Mouse (Mus musculus): ENCODE measurements around the gene Renbp. TPM values are rescaled to one million over a fixed set of nuclear protein-coding genes. Genes with fewer than 3 reads are reported as not detected.

Renbp gene
- polyA plus RNA-seq, 1 experiment = 5.6 TPM

Other genes starting within 250 kb of the Renbp start
- gene Bcap31, start 214.7 kb downstream of the Renbp start, polyA plus RNA-seq (2012; rRNA removed) = 96.4 and 97.6 TPM in 2 replicates
- 39.7 and 75.9 TPM in 2 replicates for gene Abcd1, start 214.3 kb downstream of the Renbp start, polyA plus RNA-seq (2012; rRNA removed)
- 0.41 and 0.47 TPM in 2 replicates for gene Plxnb3, start 173.8 kb downstream of the Renbp start, polyA plus RNA-seq (2012; rRNA removed)
- gene Srpk3, start 156.4 kb downstream of the Renbp start, polyA plus RNA-seq (2012; rRNA removed) = 7.4 and 10.5 TPM in 2 replicates
- gene Idh3g, start 144.0 kb downstream of the Renbp start, polyA plus RNA-seq (2012; rRNA removed) = 245 and 314 TPM in 2 replicates
- gene Ssr4, start 143.8 kb downstream of the Renbp start, polyA plus RNA-seq (2012; rRNA removed) = 280 and 308 TPM in 2 replicates
- 0.99 and 1.0 TPM in 2 replicates for gene Pdzd4, start 105.9 kb downstream of the Renbp start, polyA plus RNA-seq (2012; rRNA removed)
- 0.12 and 0.30 TPM in 2 replicates for gene Avpr2, start 38.7 kb downstream of the Renbp start, polyA plus RNA-seq (2012; rRNA removed)
- 22.3 and 41.7 TPM in 2 replicates for gene L1cam, start 34.7 kb downstream of the Renbp start, polyA plus RNA-seq (2012; rRNA removed)
- 23.9 and 25.9 TPM in 2 replicates for gene Arhgap4, start 9.0 kb downstream of the Renbp start, polyA plus RNA-seq (2012; rRNA removed)
- 95.2 and 104 TPM in 2 replicates for gene Naa10, start 8.9 kb downstream of the Renbp start, polyA plus RNA-seq (2012; rRNA removed)
- 38.2 and 50.9 TPM in 2 replicates for gene Hcfc1, start 35.5 kb upstream of the Renbp start, polyA plus RNA-seq (2012; rRNA removed)
- gene Irak1, start 93.1 kb upstream of the Renbp start, polyA plus RNA-seq (2012; rRNA removed) = 56.3 and 90.4 TPM in 2 replicates
- not detected in 2 replicates for gene Opn1mw, start 196.6 kb upstream of the Renbp start, polyA plus RNA-seq (2012; rRNA removed)
- 3.1 and 3.3 TPM in 2 replicates for gene Mecp2, start 204.5 kb upstream of the Renbp start, polyA plus RNA-seq (2012; rRNA removed)
- not detected in 2 replicates for gene Tex28, start 237.0 kb upstream of the Renbp start, polyA plus RNA-seq (2012; rRNA removed)
- 0.04 TPM in 1 of 2 replicates, not detected in the other for gene Tktl1, start 246.4 kb upstream of the Renbp start, polyA plus RNA-seq (2012; rRNA removed)

Measured in large intestine, adult 2 months (tissue).